Mouse (Mus musculus): ENCODE results near the gene Ddx20. TPM values are rescaled to one million over a fixed set of nuclear protein-coding genes. Genes with fewer than 3 reads are reported as not detected.

Ddx20 gene
- polyA plus RNA-seq, 1 experiment from 2014 or later = 37.0 TPM

- WGBS = 88% methylated on average over 7 of the region's 7 CpGs
These were observed 7.0 kb downstream of the Ddx20 start for GRCm38 (mm10) chr3:105680346-105680745.

GRCm38 (mm10) chr3:105675932-105676331 lies 11.4 kb downstream of the Ddx20 start:
- H3K4me2 ChIP-seq (ENCODE audit: low read depth, low read length) = no peak overlapping the region
- H3K9me3 ChIP-seq (ENCODE audit: control insufficient read depth, low read length) = no peaks in the 10 kb centered on the region
- H3K4me3 ChIP-seq (ENCODE audit: low read length) = no peak overlapping the region
- peaks cover 24% of the 10 kb centered on the region for H3K36me3 ChIP-seq (ENCODE audit: control insufficient read depth, insufficient read depth, low read length)
- 29% methylated on average over 2 of the region's 2 CpGs for WGBS
- no peaks in the 10 kb centered on the region for H3K27me3 ChIP-seq (ENCODE audit: control insufficient read depth, insufficient read depth, low read depth, low read length)
- no peak overlapping the region for H3K9ac ChIP-seq (ENCODE audit: low read length)
- no peak for ATAC-seq (ENCODE audit: low read depth)
- no peak overlapping the region for H3K27ac ChIP-seq (ENCODE audit: low read length)
- H3K4me1 ChIP-seq (replicated peaks; ENCODE audit: control insufficient read depth, insufficient read depth, low read length) = no peaks in the 10 kb centered on the region

More at GRCm38 (mm10) chr3:105680346-105680745, 7.0 kb downstream of the Ddx20 start:
- no peak overlapping the region for H3K27ac ChIP-seq (ENCODE audit: low read length)
- no peak overlapping the region for H3K4me2 ChIP-seq (ENCODE audit: low read depth, low read length)
- no peak overlapping the region for H3K4me3 ChIP-seq (ENCODE audit: low read length)
- no peaks in the 10 kb centered on the region for H3K27me3 ChIP-seq (ENCODE audit: control insufficient read depth, insufficient read depth, low read depth, low read length)
- H3K9ac ChIP-seq (ENCODE audit: low read length) = no peak overlapping the region
- no peak for ATAC-seq (ENCODE audit: low read depth)
- no peaks in the 10 kb centered on the region for H3K9me3 ChIP-seq (ENCODE audit: control insufficient read depth, low read length)
- H3K36me3 ChIP-seq (ENCODE audit: control insufficient read depth, insufficient read depth, low read length) = peaks cover 43% of the 10 kb centered on the region
- H3K4me1 ChIP-seq (replicated peaks; ENCODE audit: control insufficient read depth, insufficient read depth, low read length) = no peaks in the 10 kb centered on the region

- Histone ChIP-seq H3K27me3 (ENCODE audit: control insufficient read depth, insufficient read depth, low read depth, low read length) (no peaks in the 10 kb centered on the region), H3K9ac (ENCODE audit: low read length) (no peak overlapping the region), H3K4me2 (ENCODE audit: low read depth, low read length) (no peak overlapping the region), H3K9me3 (ENCODE audit: control insufficient read depth, low read length) (no peaks in the 10 kb centered on the region), H3K27ac (ENCODE audit: low read length) (no peak overlapping the region), H3K4me3 (ENCODE audit: low read length) (no peak overlapping the region), H3K4me1 (replicated peaks; ENCODE audit: control insufficient read depth, insufficient read depth, low read length) (no peaks in the 10 kb centered on the region), H3K36me3 (ENCODE audit: control insufficient read depth, insufficient read depth, low read length) (peaks cover 18% of the 10 kb centered on the region)
- peak; percentile 71; the same call in 1 of the 2 replicates for ATAC-seq (ENCODE audit: low read depth)
- 16% methylated on average over 7 of the region's 7 CpGs for WGBS
These were observed 12.7 kb downstream of the Ddx20 start for GRCm38 (mm10) chr3:105674595-105675218.

- no peak overlapping the region for H3K27ac ChIP-seq (ENCODE audit: low read length)
- no peak for ATAC-seq (ENCODE audit: low read depth)
- no peak overlapping the region for H3K4me3 ChIP-seq (ENCODE audit: low read length)
- H3K9ac ChIP-seq (ENCODE audit: low read length) = no peak overlapping the region
- 81% methylated on average over 1 of the region's 1 CpGs for WGBS
- H3K27me3 ChIP-seq (ENCODE audit: control insufficient read depth, insufficient read depth, low read depth, low read length) = no peaks in the 10 kb centered on the region
- H3K4me1 ChIP-seq (replicated peaks; ENCODE audit: control insufficient read depth, insufficient read depth, low read length) = no peaks in the 10 kb centered on the region
- H3K9me3 ChIP-seq (ENCODE audit: control insufficient read depth, low read length) = no peaks in the 10 kb centered on the region
- H3K4me2 ChIP-seq (ENCODE audit: low read depth, low read length) = no peak overlapping the region
- no peaks in the 10 kb centered on the region for H3K36me3 ChIP-seq (ENCODE audit: control insufficient read depth, insufficient read depth, low read length)
These were observed 16.6 kb downstream of the Ddx20 start for GRCm38 (mm10) chr3:105670801-105671200.

GRCm38 (mm10) chr3:105669776-105670175 lies 17.6 kb downstream of the Ddx20 start:
- Histone ChIP-seq H3K27ac (ENCODE audit: low read length) (no peak overlapping the region), H3K4me3 (ENCODE audit: low read length) (no peak overlapping the region), H3K4me1 (replicated peaks; ENCODE audit: control insufficient read depth, insufficient read depth, low read length) (no peaks in the 10 kb centered on the region), H3K36me3 (ENCODE audit: control insufficient read depth, insufficient read depth, low read length) (no peaks in the 10 kb centered on the region), H3K9ac (ENCODE audit: low read length) (no peak overlapping the region), H3K4me2 (ENCODE audit: low read depth, low read length) (no peak overlapping the region), H3K27me3 (ENCODE audit: control insufficient read depth, insufficient read depth, low read depth, low read length) (no peaks in the 10 kb centered on the region), H3K9me3 (ENCODE audit: control insufficient read depth, low read length) (no peaks in the 10 kb centered on the region)
- WGBS = 84% methylated on average over 3 of the region's 3 CpGs
- ATAC-seq (ENCODE audit: low read depth) = no peak

- no peaks in the 10 kb centered on the region for H3K4me1 ChIP-seq (replicated peaks; ENCODE audit: control insufficient read depth, insufficient read depth, low read length)
- 27% methylated on average over 9 of the region's 9 CpGs for WGBS
These were observed 19.2 kb downstream of the Ddx20 start for GRCm38 (mm10) chr3:105668161-105668560.

GRCm38 (mm10) chr3:105666996-105667523 lies 20.3 kb downstream of the Ddx20 start:
- WGBS = 60% methylated on average over 4 of the region's 4 CpGs
- H3K4me1 ChIP-seq (replicated peaks; ENCODE audit: control insufficient read depth, insufficient read depth, low read length) = no peaks in the 10 kb centered on the region

More at GRCm38 (mm10) chr3:105668161-105668560, 19.2 kb downstream of the Ddx20 start:
- H3K9me3 ChIP-seq (ENCODE audit: control insufficient read depth, low read length) = no peaks in the 10 kb centered on the region
- no peak overlapping the region for H3K27ac ChIP-seq (ENCODE audit: low read length)
- H3K9ac ChIP-seq (ENCODE audit: low read length) = no peak overlapping the region
- H3K27me3 ChIP-seq (ENCODE audit: control insufficient read depth, insufficient read depth, low read depth, low read length) = no peaks in the 10 kb centered on the region
- no peak for ATAC-seq (ENCODE audit: low read depth)
- H3K36me3 ChIP-seq (ENCODE audit: control insufficient read depth, insufficient read depth, low read length) = no peaks in the 10 kb centered on the region
- no peak overlapping the region for H3K4me3 ChIP-seq (ENCODE audit: low read length)
- H3K4me2 ChIP-seq (ENCODE audit: low read depth, low read length) = no peak overlapping the region

GRCm38 (mm10) chr3:105665105-105665765 lies 22.1 kb downstream of the Ddx20 start:
- Histone ChIP-seq H3K4me3 (ENCODE audit: low read length) (no peak overlapping the region), H3K27me3 (ENCODE audit: control insufficient read depth, insufficient read depth, low read depth, low read length) (no peaks in the 10 kb centered on the region), H3K36me3 (ENCODE audit: control insufficient read depth, insufficient read depth, low read length) (no peaks in the 10 kb centered on the region), H3K9ac (ENCODE audit: low read length) (no peak overlapping the region), H3K27ac (ENCODE audit: low read length) (no peak overlapping the region), H3K4me2 (ENCODE audit: low read depth, low read length) (no peak overlapping the region), H3K9me3 (ENCODE audit: control insufficient read depth, low read length) (no peaks in the 10 kb centered on the region), H3K4me1 (replicated peaks; ENCODE audit: control insufficient read depth, insufficient read depth, low read length) (no peaks in the 10 kb centered on the region)
- WGBS = 72% methylated on average over 9 of the region's 9 CpGs
- no peak for ATAC-seq (ENCODE audit: low read depth)

More at GRCm38 (mm10) chr3:105666996-105667523, 20.3 kb downstream of the Ddx20 start:
- Histone ChIP-seq H3K4me3 (ENCODE audit: low read length) (no peak overlapping the region), H3K9me3 (ENCODE audit: control insufficient read depth, low read length) (no peaks in the 10 kb centered on the region), H3K36me3 (ENCODE audit: control insufficient read depth, insufficient read depth, low read length) (no peaks in the 10 kb centered on the region), H3K9ac (ENCODE audit: low read length) (no peak overlapping the region), H3K4me2 (ENCODE audit: low read depth, low read length) (no peak overlapping the region), H3K27me3 (ENCODE audit: control insufficient read depth, insufficient read depth, low read depth, low read length) (no peaks in the 10 kb centered on the region), H3K27ac (ENCODE audit: low read length) (no peak overlapping the region)
- ATAC-seq (ENCODE audit: low read depth) = no peak

GRCm38 (mm10) chr3:105663043-105663442 lies 24.3 kb downstream of the Ddx20 start:
- Histone ChIP-seq H3K27me3 (ENCODE audit: control insufficient read depth, insufficient read depth, low read depth, low read length) (no peaks in the 10 kb centered on the region), H3K27ac (ENCODE audit: low read length) (no peak overlapping the region), H3K9ac (ENCODE audit: low read length) (no peak overlapping the region), H3K36me3 (ENCODE audit: control insufficient read depth, insufficient read depth, low read length) (no peaks in the 10 kb centered on the region), H3K4me2 (ENCODE audit: low read depth, low read length) (no peak overlapping the region), H3K4me3 (ENCODE audit: low read length) (no peak overlapping the region), H3K4me1 (replicated peaks; ENCODE audit: control insufficient read depth, insufficient read depth, low read length) (no peaks in the 10 kb centered on the region), H3K9me3 (ENCODE audit: control insufficient read depth, low read length) (no peaks in the 10 kb centered on the region)
- WGBS = 45% methylated on average over 8 of the region's 8 CpGs
- no peak for ATAC-seq (ENCODE audit: low read depth)

Data from lung, embryonic 16.5 days (tissue).